Mouse (Mus musculus) olfactory bulb, adult 2 months (tissue): ENCODE results near the gene Col6a2.

Experiments
- CTCF ChIP-seq: fragments of 200-500 bp; IDR thresholded peaks from 2 replicates; pipeline ENCODE4 v1.5.1; 2012; ENCODE audit warnings: low read depth, mild to moderate bottlenecking, low read length, moderate library complexity; ENCODE audit not compliant: insufficient read depth
- POLR2A ChIP-seq: fragments of 200-500 bp; IDR thresholded peaks from 2 replicates; pipeline ENCODE4 v1.6.1; 2012; ENCODE audit warnings: mild to moderate bottlenecking, low read depth, low read length, moderate library complexity; ENCODE audit not compliant: insufficient read depth

DNA sequence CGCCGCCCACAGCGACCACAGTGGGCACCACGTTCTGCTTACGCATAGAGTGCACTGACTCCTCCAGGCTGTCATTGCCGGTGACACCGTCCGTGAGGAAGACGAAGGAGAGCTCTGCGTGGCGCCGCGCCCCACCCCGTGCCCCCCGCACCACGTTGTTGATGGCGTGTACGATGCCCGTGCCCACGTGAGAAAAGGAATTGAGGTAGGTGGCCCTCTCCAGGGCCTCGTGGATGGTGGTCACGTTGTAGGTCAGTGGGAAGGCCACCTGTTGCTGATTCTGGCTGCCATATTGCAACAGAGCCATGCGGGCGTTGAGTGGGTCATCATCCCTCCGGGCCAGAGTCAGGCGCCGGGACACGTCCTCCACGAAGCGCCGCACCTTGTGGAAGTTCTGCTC is 27.1 kb downstream of the Col6a2 start:
- TF ChIP-seq POLR2A (no peak), CTCF (no peak)
